Mouse (Mus musculus) olfactory bulb, adult 2 months (tissue): ENCODE measurements around the gene Plppr3. TPM values are rescaled to one million over a fixed set of nuclear protein-coding genes. Genes with fewer than 3 reads are reported as not detected.
"Not testable (repeated sequence)": the region's sequence is repeated elsewhere in the genome, so short reads cannot be mapped to it uniquely, and the experiment has no call there.

ENCODE experiments used
- H3K27ac ChIP-seq: fragments of 200-500 bp; 2 replicates; pipeline ENCODE4 v1.5.1; 2012; ENCODE audit warnings: low read depth, low read length; ENCODE audit not compliant: insufficient read depth
- H3K4me1 ChIP-seq: fragments of 200-500 bp; 2 replicates; pipeline ENCODE4 v1.6.1; 2012; ENCODE audit warnings: low read length; ENCODE audit not compliant: control insufficient read depth, insufficient read depth
- H3K4me3 ChIP-seq: fragments of 200-500 bp; 2 replicates; pipeline ENCODE4 v1.5.1; 2012; ENCODE audit warnings: mild to moderate bottlenecking, low read depth, low read length, moderate library complexity; ENCODE audit not compliant: insufficient read depth
- CTCF ChIP-seq: fragments of 200-500 bp; IDR thresholded peaks from 2 replicates; pipeline ENCODE4 v1.5.1; 2012; ENCODE audit warnings: low read depth, mild to moderate bottlenecking, low read length, moderate library complexity; ENCODE audit not compliant: insufficient read depth
- POLR2A ChIP-seq: fragments of 200-500 bp; IDR thresholded peaks from 2 replicates; pipeline ENCODE4 v1.6.1; 2012; ENCODE audit warnings: mild to moderate bottlenecking, low read depth, low read length, moderate library complexity; ENCODE audit not compliant: insufficient read depth
- WGBS: fragments of 180-500 bp; shearing (Covaris S2); methylation state at CpG from one replicate; pipeline ENCODE4 v1.1.7; 2018; 5-methylcytosine and 5-hydroxymethylcytosine counted together
- polyA plus RNA-seq: library from polyadenylated mRNA; stranded (reverse); fragments of >200 nt; gene quantifications from 2 replicates; pipeline ENCODE4 v1.2.4, GENCODE M21; 2012; ENCODE audit warnings: low replicate concordance; ENCODE audit not compliant: missing spikeins, insufficient read depth, insufficient read length

Gene Plppr3
- polyA plus RNA-seq, 1 experiment: not detected

- TF ChIP-seq CTCF (no peak), POLR2A (no peak)
- no peak overlapping the region for H3K4me3 ChIP-seq
- WGBS: 93% methylated on average over 9 of the region's 9 CpGs
Observed at GRCm38 (mm10) chr10:79906712-79907111, 32.3 kb upstream of the Plppr3 start.

GRCm38 (mm10) chr10:79900951-79901410, 26.5 kb upstream of the Plppr3 start:
- 10% methylated on average over 2 of the region's 2 CpGs for WGBS
- H3K4me3 ChIP-seq: no peak overlapping the region
- peak overlapping the region; percentile 90 for H3K27ac ChIP-seq
- H3K4me1 ChIP-seq: peaks cover 51% of the 10 kb centered on the region
- TF ChIP-seq CTCF (no peak), POLR2A (no peak)

More at GRCm38 (mm10) chr10:79906712-79907111, 32.3 kb upstream of the Plppr3 start:
- Histone ChIP-seq H3K27ac (no peak overlapping the region), H3K4me1 (peaks cover 30% of the 10 kb centered on the region)

GRCm38 (mm10) chr10:79897316-79898245, 23.1 kb upstream of the Plppr3 start:
- Histone ChIP-seq H3K27ac (no peak overlapping the region), H3K4me3 (no peak overlapping the region), H3K4me1 (peaks cover 43% of the 10 kb centered on the region)
- 67% methylated on average over 20 of the region's 20 CpGs for WGBS
- no peak for TF ChIP-seq CTCF
- no peak for TF ChIP-seq POLR2A

- H3K4me3 ChIP-seq: no peak overlapping the region
- no peak overlapping the region for H3K27ac ChIP-seq
- TF ChIP-seq POLR2A (no peak), CTCF (no peak)
- 78% methylated on average over 13 of the region's 13 CpGs for WGBS
- H3K4me1 ChIP-seq: peaks cover 36% of the 10 kb centered on the region
Observed at GRCm38 (mm10) chr10:79896814-79897213, 22.4 kb upstream of the Plppr3 start.

GRCm38 (mm10) chr10:79896306-79896705, 21.9 kb upstream of the Plppr3 start:
- WGBS: 75% methylated on average over 16 of the region's 16 CpGs
- H3K4me1 ChIP-seq: peaks cover 32% of the 10 kb centered on the region
- no peak overlapping the region for H3K4me3 ChIP-seq
- H3K27ac ChIP-seq: no peak overlapping the region
- TF ChIP-seq CTCF: no peak
- TF ChIP-seq POLR2A: no peak

- H3K4me3 ChIP-seq, H3K4me1 ChIP-seq, H3K27ac ChIP-seq: not testable (repeated sequence)
- 42% methylated on average over 22 of the region's 22 CpGs for WGBS
- peak; percentile 85 for TF ChIP-seq CTCF
Observed at GRCm38 (mm10) chr10:79892451-79893118, 18.2 kb upstream of the Plppr3 start.

- H3K4me3 ChIP-seq: no peak within 1 kb of the TSS
- 40% methylated on average over 5 of the region's 5 CpGs for WGBS
- no peak within 1 kb of the TSS for H3K27ac ChIP-seq
- no peaks in the 10 kb centered on the region for H3K4me1 ChIP-seq
- TF ChIP-seq POLR2A (no peak), CTCF (no peak)
Observed at GRCm38 (mm10) chr10:79890670-79891069, 16.2 kb upstream of the Plppr3 start, which contains the start of gene Cfd. Cfd (plus strand) TSS chr10:79890853.

- no peak overlapping the region for H3K4me3 ChIP-seq
- H3K4me1 ChIP-seq: no peaks in the 10 kb centered on the region
- TF ChIP-seq CTCF: no peak
- no peak for TF ChIP-seq POLR2A
- 84% methylated on average over 2 of the region's 2 CpGs for WGBS
- no peak overlapping the region for H3K27ac ChIP-seq
Observed at GRCm38 (mm10) chr10:79889386-79889785, 15.0 kb upstream of the Plppr3 start.

- Histone ChIP-seq H3K4me1 (peaks cover 13% of the 10 kb centered on the region), H3K27ac (no peak overlapping the region), H3K4me3 (no peak overlapping the region)
- 86% methylated on average over 8 of the region's 8 CpGs for WGBS
- TF ChIP-seq CTCF (no peak), POLR2A (no peak)
Observed at GRCm38 (mm10) chr10:79886611-79887010, 12.2 kb upstream of the Plppr3 start.
